Comparison of ENCODE assay signal across 27 mouse cellular contexts in the genomic region with DNA sequence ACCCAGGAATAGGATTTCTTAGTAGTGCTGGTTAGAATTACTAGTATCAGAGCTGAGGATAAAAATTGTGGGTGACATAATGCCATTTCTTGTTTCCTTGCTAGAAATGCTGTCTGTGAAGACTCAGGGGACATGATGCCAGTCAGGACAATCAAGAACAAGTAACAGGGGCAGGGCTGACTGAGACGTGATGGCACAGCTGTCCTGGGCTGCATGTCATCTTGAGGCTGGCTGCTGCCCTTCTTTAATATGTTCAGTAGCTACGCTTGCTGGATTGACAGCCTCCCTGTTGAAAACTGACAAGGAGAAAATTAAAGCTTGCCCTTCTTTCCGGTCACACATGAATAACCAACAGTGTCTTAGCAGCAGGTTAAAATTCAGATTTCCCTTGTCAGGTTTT. TPM values are rescaled to one million over a fixed set of nuclear protein-coding genes. Genes with fewer than 3 reads are reported as not detected.
DNase-seq lines count a peak whose midpoint lies in the region; ATAC-seq lines count a peak whose summit lies in the region.
"Had no signal": no experiment of that assay in that cellular context is flagged by ENCODE, and none has a peak within 500 bp of the region (broad histone marks: within the 10 kb centered on the region; RNA-seq: fewer than 3 reads in every experiment).

No protein-coding gene starts in this region.

- H3K27ac ChIP-seq in hindbrain, embryonic 13.5 days: peak overlapping the region; percentile 55; the same call in 1 of the 2 replicates
- no peak overlapping the region for H3K27ac ChIP-seq in hindbrain, embryonic 10.5 days
- no peak overlapping the region for H3K27ac ChIP-seq in midbrain, embryonic 14.5 days (replicated peaks; ENCODE audit: low read depth, low read length)
- H3K27ac ChIP-seq: forebrain, embryonic 13.5 days; heart, embryonic 10.5 days; heart, embryonic 15.5 days; kidney, postnatal 0 days; limb, embryonic 10.5 days; limb, embryonic 15.5 days; liver, embryonic 13.5 days; neural tube, embryonic 13.5 days; stomach, embryonic 15.5 days had no signal

- no peak for ATAC-seq in hindbrain, embryonic 13.5 days (ENCODE audit: low FRiP score)
- 0 out of 2 replicates have a peak, but pooled peaks have one; percentile 57 for ATAC-seq in midbrain, embryonic 14.5 days (ENCODE audit: low FRiP score, low TSS enrichment)
- ATAC-seq: forebrain, embryonic 13.5 days had no signal

- H3K4me1 ChIP-seq in hindbrain, embryonic 13.5 days (replicated peaks): peaks cover 12% of the 10 kb centered on the region
- peaks cover 17% of the 10 kb centered on the region for H3K4me1 ChIP-seq in hindbrain, embryonic 10.5 days (replicated peaks)
- peaks cover 14% of the 10 kb centered on the region for H3K4me1 ChIP-seq in midbrain, embryonic 14.5 days (ENCODE audit: control insufficient read depth, insufficient read depth, low read length)
- H3K4me1 ChIP-seq: heart, embryonic 10.5 days; heart, embryonic 15.5 days; limb, embryonic 10.5 days; limb, embryonic 15.5 days; liver, embryonic 13.5 days; neural tube, embryonic 13.5 days; stomach, embryonic 15.5 days had no signal

- 40% methylated on average over 3 of the region's 3 CpGs for WGBS in hindbrain, embryonic 13.5 days
- WGBS in hindbrain, embryonic 10.5 days: 47% methylated on average over 3 of the region's 3 CpGs
- WGBS in midbrain, embryonic 14.5 days: 9% methylated on average over 3 of the region's 3 CpGs

- DNase-seq in hindbrain, embryonic 10.5 days (ENCODE audit: low spot score): no peak
- DNase-seq in retina, postnatal 1 day: peak; percentile 28
- no peak for DNase-seq in retina, embryonic 14.5 days (ENCODE audit: low spot score)
- DNase-seq in midbrain, embryonic 14.5 days: peak; percentile 37
- DNase-seq in spleen, adult 12 weeks (ENCODE audit: low spot score): no peak
- no peak for DNase-seq in adrenal gland, adult (ENCODE audit: inconsistent age in 2 of 2, low spot score in 1 of 2)
- DNase-seq: adrenal gland, adult 2 months; adrenal gland, postnatal 36 days; B cell, adult 2 months; cerebellum, adult 18-20 months; cerebellum, postnatal 10 days; gastrocnemius, postnatal 14 days; kidney, adult 11 months; liver, embryonic 13.5 days; lung, postnatal 10 days; right cerebral cortex, postnatal 14 days had no signal

- no peaks in the 10 kb centered on the region for H3K36me3 ChIP-seq in hindbrain, embryonic 13.5 days
- no peaks in the 10 kb centered on the region for H3K36me3 ChIP-seq in hindbrain, embryonic 10.5 days
- no peaks in the 10 kb centered on the region for H3K36me3 ChIP-seq in midbrain, embryonic 14.5 days (ENCODE audit: control insufficient read depth, insufficient read depth, low read length)
- H3K36me3 ChIP-seq: heart, embryonic 10.5 days; heart, embryonic 15.5 days; limb, embryonic 10.5 days; limb, embryonic 15.5 days; liver, embryonic 13.5 days; neural tube, embryonic 13.5 days; stomach, embryonic 15.5 days had no signal

- no peak overlapping the region for H3K9ac ChIP-seq in hindbrain, embryonic 13.5 days
- no peak overlapping the region; the same call in 1 of the 2 replicates for H3K9ac ChIP-seq in midbrain, embryonic 14.5 days (replicated peaks; ENCODE audit: low read length)
- H3K9ac ChIP-seq: forebrain, embryonic 13.5 days; heart, embryonic 15.5 days; limb, embryonic 15.5 days; liver, embryonic 13.5 days; neural tube, embryonic 13.5 days; stomach, embryonic 15.5 days had no signal

- no peaks in the 10 kb centered on the region for H3K27me3 ChIP-seq in hindbrain, embryonic 13.5 days
- H3K27me3 ChIP-seq in hindbrain, embryonic 10.5 days (ENCODE audit: insufficient read depth, poor library complexity, severe bottlenecking): no peaks in the 10 kb centered on the region
- no peaks in the 10 kb centered on the region for H3K27me3 ChIP-seq in midbrain, embryonic 14.5 days (ENCODE audit: control insufficient read depth, insufficient read depth, low read length)
- H3K27me3 ChIP-seq: forebrain, embryonic 13.5 days; heart, embryonic 15.5 days; limb, embryonic 15.5 days; liver, embryonic 13.5 days; neural tube, embryonic 13.5 days; stomach, embryonic 15.5 days had no signal

- H3K9me3 ChIP-seq in hindbrain, embryonic 13.5 days: peaks cover 7% of the 10 kb centered on the region; the same call in 1 of the 2 replicates
- peaks cover 8% of the 10 kb centered on the region for H3K9me3 ChIP-seq in hindbrain, embryonic 10.5 days
- no peaks in the 10 kb centered on the region for H3K9me3 ChIP-seq in midbrain, embryonic 14.5 days (ENCODE audit: control insufficient read depth, low read length)
- H3K9me3 ChIP-seq: heart, embryonic 15.5 days; limb, embryonic 10.5 days; limb, embryonic 15.5 days; liver, embryonic 13.5 days; stomach, embryonic 15.5 days had no signal

- H3K4me3 ChIP-seq in hindbrain, embryonic 13.5 days: no peak overlapping the region
- H3K4me3 ChIP-seq in hindbrain, embryonic 10.5 days: no peak overlapping the region
- no peak overlapping the region for H3K4me3 ChIP-seq in midbrain, embryonic 14.5 days (replicated peaks; ENCODE audit: low read depth, low read length)
- H3K4me3 ChIP-seq: erythroblast, embryonic 14.5 days; forebrain, embryonic 13.5 days; heart, embryonic 10.5 days; heart, embryonic 15.5 days; limb, embryonic 10.5 days; limb, embryonic 15.5 days; liver, embryonic 13.5 days; myocyte; neural tube, embryonic 13.5 days; stomach, embryonic 15.5 days had no signal

- no peak overlapping the region for H3K4me2 ChIP-seq in hindbrain, embryonic 13.5 days
- no peak overlapping the region for H3K4me2 ChIP-seq in midbrain, embryonic 14.5 days (ENCODE audit: low read length)
- H3K4me2 ChIP-seq: forebrain, embryonic 13.5 days; heart, embryonic 15.5 days; limb, embryonic 15.5 days; liver, embryonic 13.5 days; neural tube, embryonic 13.5 days; stomach, embryonic 15.5 days had no signal

RNA-seq across cellular contexts. Expression of a gene that starts 51.4 kb away (rescaled TPM):
- 21.7 and 23.0 TPM in 2 replicates for polyA plus RNA-seq in hindbrain, embryonic 13.5 days (2015; fragmentation: Nextera tagmentation; extraction: Ambion mirVana)
- polyA plus RNA-seq in hindbrain, embryonic 10.5 days (2016; fragmentation: Nextera tagmentation; extraction: Ambion mirVana): 23.8 and 27.1 TPM in 2 replicates
- polyA plus RNA-seq in midbrain, embryonic 14.5 days (2014; fragmentation: Nextera tagmentation; extraction: Ambion mirVana): 23.0 and 23.8 TPM in 2 replicates

Comparison
In these comparisons a context has a peak if more than half of its experiments do, and no peak if none do; other contexts are left out.
1. DNase-seq: peak in retina, postnatal 1 day (single experiment) and midbrain, embryonic 14.5 days (single experiment); none in hindbrain, embryonic 10.5 days (single experiment), retina, embryonic 14.5 days (single experiment), spleen, adult 12 weeks (single experiment) and adrenal gland, adult (0 of 2).